Mouse (Mus musculus) gastrocnemius, adult 8-10 months (tissue): ENCODE results near the gene Dnah8. TPM values are rescaled to one million over a fixed set of nuclear protein-coding genes. Genes with fewer than 3 reads are reported as not detected.

Experiments
- DNase-seq, 2 experiments: peaks; one replicate each; pipeline ENCODE4 v3.0.0; 2022; ENCODE audit warnings: low spot score in 2 of 2
- total RNA-seq, 4 experiments: library from RNA; stranded (reverse); gene quantifications; 2 replicates each; pipeline ENCODE4 v1.2.4; 2022

The Dnah8 gene
- total RNA-seq, 4 experiments from 2014 or later, result 0.18 to 0.24 TPM; not detected in 2

- no peak for DNase-seq
These were observed 195.0 kb downstream of the Dnah8 start for GRCm38 (mm10) chr17:30819134-30819533.

DNA sequence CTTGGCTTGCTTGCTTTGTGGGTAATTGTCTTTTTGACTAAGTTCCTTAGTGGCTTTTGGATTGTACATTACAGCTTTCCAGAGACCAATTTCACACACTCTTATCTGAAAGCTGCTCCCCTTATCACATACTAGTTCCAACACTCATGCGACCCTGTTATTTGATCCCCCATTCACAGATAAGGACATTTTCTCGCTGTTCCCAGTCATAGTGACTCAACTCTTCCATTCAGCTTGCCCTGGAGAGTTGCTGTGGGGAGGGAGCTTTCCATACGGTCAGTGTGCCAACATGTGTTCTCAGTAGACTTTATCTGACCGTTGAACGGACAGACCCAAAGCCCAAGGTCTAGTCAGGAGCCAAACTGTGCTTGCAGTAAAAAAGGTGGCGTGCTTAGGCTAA lies 197.0 kb downstream of the Dnah8 start:
- no peak for DNase-seq

- DNase-seq, result no peak
These were observed 200.3 kb downstream of the Dnah8 start for GRCm38 (mm10) chr17:30824473-30824872.

DNA sequence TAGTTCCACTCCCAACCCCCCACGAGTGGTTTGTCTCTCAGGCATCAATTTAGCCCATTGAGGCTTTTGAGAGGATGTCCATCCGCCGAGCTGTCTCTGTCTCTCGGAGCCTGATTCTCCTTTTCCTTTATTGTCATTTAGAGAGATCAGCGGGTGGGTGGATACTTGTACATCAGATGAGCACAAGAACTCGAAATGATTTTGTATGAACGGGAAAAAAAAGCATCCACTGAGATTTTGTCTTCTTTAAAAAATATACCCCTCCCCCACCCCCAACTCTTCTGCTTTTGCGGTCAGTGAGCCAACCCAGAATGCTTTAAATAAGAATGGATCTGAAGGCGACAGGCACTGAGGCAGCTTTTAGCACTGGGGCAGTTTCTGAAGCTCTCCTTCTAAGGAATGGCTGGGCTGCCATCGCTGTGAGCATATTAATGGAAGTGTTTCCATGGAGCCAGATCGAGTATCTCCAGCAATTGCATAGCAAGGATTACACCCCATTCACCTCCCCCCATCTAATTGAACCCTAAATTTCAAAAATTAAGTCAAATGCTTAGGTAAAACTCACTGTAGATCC lies 201.7 kb downstream of the Dnah8 start:
- DNase-seq, result no peak

- no peak for DNase-seq
These were observed 207.0 kb downstream of the Dnah8 start for GRCm38 (mm10) chr17:30831170-30831569.

GRCm38 (mm10) chr17:30835419-30835818 lies 211.3 kb downstream of the Dnah8 start:
- no peak for DNase-seq

DNA sequence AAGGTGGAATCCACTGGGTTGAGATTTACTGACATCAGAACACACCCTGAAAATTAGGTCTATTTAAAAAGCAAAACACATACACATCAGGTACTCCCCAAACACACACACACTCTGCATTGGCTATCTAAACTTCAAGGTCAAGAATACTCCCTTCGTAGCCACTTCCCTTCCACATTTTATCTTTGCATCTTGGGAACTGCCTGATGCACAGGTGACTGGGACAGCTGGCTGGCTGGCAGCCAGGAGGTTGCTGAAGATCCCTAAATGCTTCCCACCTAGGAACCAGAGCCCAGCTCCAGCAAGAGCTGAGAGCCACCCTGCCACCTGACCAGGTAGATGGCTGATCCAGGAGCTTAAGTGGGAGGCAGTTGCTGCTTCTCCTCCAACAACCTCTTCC lies 212.9 kb downstream of the Dnah8 start:
- DNase-seq, result no peak

DNA sequence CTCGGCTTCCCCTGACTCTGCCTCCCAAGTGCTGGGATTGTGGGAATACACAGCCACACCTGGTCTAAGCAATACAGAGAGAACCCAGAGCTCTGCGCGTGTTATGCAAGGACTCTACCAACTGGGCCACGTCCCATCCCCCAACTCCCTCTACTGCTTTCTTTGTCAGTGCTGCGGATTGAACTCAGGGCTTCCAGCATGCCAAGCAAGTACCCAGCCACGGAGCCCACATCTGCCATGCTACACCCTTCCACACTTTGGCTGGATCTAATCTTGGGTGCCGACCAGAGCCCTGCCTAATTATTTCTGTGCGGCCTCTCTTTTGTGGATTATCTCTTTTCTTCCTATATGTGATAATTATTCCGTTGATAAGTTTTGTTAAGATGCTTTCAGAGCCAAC lies 215.9 kb downstream of the Dnah8 start:
- DNase-seq, result no peak

DNA sequence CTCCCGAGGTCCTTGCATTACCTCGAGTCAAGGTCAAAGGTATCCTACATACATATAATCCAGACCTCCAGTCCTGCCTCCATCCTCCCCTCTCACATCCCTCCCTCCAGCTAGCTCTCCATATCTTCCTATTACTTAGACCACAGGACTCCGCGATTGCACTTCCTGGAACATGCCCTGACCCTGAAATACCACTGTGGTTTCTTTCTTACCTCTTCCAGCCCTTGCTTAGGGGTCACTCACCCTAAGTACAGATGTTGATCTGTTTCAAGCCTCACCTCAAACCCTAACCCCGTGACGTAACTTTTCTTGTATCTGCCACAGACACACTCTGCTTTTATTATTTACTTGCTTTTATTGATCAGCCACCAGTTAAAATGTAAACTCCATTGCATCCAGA lies 218.2 kb downstream of the Dnah8 start:
- no peak for DNase-seq

- no peak for DNase-seq
These were observed 220.2 kb downstream of the Dnah8 start for GRCm38 (mm10) chr17:30844321-30844791.

- no peak for DNase-seq
These were observed 223.3 kb downstream of the Dnah8 start for GRCm38 (mm10) chr17:30847498-30847897.

- no peak for DNase-seq
These were observed 223.9 kb downstream of the Dnah8 start for GRCm38 (mm10) chr17:30848086-30848485.

DNA sequence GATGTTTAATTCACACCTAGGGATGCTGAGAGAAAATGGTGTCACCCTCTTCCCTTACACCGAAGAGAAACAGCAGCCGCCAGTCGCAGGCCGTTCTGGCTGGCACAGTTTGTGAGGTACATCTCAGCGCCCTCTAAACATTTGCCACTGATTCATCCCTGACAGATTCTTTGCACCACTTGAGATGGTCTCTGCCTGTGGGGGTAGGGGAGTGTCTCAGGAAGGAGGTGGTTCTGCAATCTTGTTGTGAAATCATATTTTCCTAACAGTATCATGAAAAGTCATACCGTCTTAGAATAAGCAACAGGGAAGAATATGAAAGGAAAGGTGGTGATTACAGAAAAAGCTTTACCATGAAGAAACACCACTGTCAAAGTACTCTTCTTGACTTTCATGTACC lies 224.7 kb downstream of the Dnah8 start:
- no peak for DNase-seq

GRCm38 (mm10) chr17:30849813-30850212 lies 225.7 kb downstream of the Dnah8 start:
- DNase-seq, result no peak

DNA sequence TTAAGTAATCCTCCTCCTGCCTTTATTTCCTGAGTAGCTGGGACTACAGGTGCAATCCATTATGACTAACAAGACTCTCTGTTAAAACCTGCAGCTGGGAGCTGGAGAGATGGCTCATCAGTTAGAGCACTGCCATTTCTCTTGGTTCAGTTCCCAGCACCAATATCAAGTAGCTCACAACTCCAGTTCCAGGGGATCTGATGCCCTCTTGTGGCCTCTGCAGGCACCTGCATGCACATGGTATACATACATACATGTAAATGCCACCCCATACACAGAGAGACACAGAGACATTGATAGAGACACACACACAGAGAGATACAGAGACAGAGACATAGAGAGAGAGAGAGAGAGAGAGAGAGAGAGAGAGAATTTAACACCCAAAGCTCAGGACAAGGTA lies 228.2 kb downstream of the Dnah8 start:
- DNase-seq, result no peak

DNA sequence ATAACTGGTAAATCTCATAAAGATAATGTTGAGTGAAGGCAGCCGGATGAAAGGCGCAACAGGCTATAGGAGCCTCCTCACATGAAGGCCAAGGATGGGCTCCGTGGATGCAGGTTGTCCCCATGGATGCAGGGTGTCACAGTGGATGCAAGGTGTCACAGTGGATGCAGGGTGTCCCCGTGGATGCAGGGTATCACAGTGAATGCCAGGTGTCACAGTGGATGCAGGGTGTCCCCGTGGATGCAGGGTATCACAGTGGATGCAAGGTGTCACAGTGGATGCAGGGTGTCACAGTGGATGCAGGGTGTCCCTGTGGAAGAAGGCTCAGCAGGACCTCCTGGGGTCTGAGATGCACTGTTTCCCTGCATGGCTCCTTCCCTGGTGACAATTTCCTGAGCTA lies 233.2 kb downstream of the Dnah8 start:
- no peak for DNase-seq

GRCm38 (mm10) chr17:30858586-30859259 lies 234.6 kb downstream of the Dnah8 start:
- DNase-seq, result no peak

- no peak for DNase-seq
These were observed 235.9 kb downstream of the Dnah8 start for GRCm38 (mm10) chr17:30859989-30860585.

GRCm38 (mm10) chr17:30860606-30861005 lies 236.5 kb downstream of the Dnah8 start:
- no peak for DNase-seq

DNA sequence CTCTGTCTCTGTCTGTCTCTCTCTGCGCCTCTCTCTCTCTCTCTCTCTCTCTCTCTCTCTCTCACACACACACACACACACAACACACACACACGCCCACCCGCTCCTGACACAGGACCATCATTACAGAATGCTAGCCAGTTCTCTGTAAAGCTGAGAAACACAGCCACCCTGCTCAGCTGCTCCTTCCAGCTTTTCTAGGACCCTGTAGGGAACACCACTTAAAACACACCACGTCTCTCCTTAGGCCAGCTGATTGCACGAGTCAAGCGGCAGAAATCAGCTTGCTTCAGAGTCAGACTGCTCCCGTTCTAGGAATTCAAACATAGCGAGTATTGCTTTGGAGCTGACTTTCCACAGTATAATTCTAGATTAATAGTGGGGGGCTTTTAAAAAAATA lies 242.1 kb downstream of the Dnah8 start:
- DNase-seq, result no peak

GRCm38 (mm10) chr17:30866966-30867365 lies 242.8 kb downstream of the Dnah8 start:
- DNase-seq, result no peak

GRCm38 (mm10) chr17:30871040-30871439 lies 246.9 kb downstream of the Dnah8 start:
- DNase-seq, result no peak

DNA sequence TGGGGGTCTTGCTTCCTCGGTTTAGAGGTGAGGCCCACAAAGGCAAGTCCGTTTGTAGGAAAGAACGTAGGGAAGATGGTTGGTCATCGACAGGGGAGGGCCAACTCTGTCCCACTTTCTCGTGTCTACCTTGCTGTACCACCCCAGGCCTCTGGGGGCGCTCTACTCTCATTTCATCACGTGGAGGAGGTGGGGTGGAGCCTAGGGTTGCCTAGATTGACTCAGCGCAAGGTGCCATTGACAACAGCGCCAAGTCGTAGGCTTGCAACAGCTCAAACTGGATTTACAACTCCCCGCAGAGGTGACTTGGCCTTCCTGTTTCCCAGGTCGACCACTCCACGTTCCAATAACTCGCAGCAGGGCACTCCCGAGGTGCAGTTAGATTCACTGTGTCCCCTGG lies 250.1 kb downstream of the Dnah8 start:
- DNase-seq, result no peak
